Mouse (Mus musculus): ENCODE measurements at regions not wholly inside any gene's neighbourhood (a gene's known extent, or its start where the extent isn't known, plus 50 kb on each side); places are given as distances from the start of the nearest gene placed in this dataset.

DNA sequence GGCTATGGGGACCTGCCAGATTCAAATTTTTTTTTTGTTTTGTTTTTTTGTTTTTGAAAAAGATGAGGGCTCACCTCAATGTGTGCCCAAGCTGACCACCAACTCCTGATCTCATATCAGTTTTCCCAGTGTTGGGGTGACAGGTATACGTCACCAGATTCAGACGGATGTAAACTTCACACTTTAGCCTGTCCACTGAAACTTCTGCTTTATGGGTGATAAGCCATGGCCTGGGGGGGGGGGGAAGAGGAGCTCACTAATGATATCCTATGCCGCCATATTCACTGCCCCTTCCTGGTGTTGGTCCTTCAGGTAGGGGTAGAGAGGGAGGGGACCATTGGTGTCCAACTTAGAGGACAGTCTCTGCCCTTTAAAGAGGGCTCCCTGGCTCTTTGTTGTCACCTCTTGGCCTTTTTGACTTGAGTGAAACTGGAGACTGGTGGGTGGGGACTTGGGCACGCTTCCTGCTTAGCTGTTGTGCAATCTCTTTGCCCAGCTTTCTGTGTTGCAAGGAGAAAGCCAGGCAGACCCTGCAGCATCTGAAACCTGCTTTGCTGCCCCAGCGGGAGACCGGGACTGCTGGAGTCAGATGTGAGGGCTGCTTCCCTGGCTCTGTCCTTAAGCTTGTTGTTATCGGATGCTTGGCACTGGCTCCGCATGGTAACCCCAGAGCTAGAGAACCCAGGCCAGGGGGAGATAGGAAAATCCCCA is 125.8 kb downstream of the Irx5 start:
- Histone ChIP-seq H3K27me3 (ENCODE audit: control insufficient read depth, insufficient read depth, low read length, poor library complexity, severe bottlenecking) (no peaks in the 10 kb centered on the region), H3K27ac (ENCODE audit: insufficient read depth, low read length) (no peak overlapping the region), H3K9me3 (replicated peaks; ENCODE audit: control insufficient read depth, insufficient read depth, low read length, poor library complexity, severe bottlenecking) (no peaks in the 10 kb centered on the region), H3K4me1 (ENCODE audit: control insufficient read depth, insufficient read depth, low read length) (no peaks in the 10 kb centered on the region), H3K36me3 (ENCODE audit: control insufficient read depth, insufficient read depth, low read length, poor library complexity, severe bottlenecking) (no peaks in the 10 kb centered on the region), H3K4me3 (ENCODE audit: low read depth, low read length) (no peak overlapping the region), H3K9ac (ENCODE audit: low read depth, poor library complexity, severe bottlenecking) (no peak overlapping the region)
- no peak for TF ChIP-seq POLR2A (IDR thresholded peaks at IDR 0.05; ENCODE audit: insufficient read depth, low read length)
- TF ChIP-seq EP300 (IDR thresholded peaks at IDR 0.05; ENCODE audit: insufficient read depth, low read depth, low read length), result no peak
- TF ChIP-seq CTCF (IDR thresholded peaks at IDR 0.05; ENCODE audit: low read depth, low read length), result no peak

DNA sequence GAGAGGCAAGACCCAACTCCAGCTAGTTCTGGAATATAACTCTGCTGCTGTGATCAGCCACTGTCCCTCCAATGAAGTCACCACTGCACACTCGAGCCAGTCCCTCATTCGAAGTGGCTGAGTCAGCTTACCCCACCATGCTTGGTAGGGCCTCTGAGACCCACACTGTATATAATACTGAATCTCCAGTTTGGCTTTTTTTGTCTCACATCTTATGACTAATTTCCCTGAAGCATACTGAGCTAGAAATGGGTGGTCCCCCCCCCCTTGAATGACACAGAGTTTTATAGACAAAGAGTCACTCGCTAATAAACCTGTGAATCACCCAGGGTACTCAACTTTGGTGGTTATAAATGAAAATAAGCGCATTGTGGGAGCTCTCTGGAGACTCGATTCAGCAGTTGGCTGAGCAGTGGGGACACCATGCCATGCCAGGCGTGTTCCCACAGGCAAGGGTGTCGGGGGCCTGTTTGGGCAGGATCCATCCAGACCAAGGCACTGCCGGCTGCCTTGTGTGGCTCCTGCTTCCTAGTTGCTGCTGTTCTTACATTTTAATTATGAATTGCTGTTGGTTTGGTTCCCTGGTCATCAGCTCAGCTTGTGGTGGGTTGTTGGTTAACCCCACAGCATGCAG is 131.2 kb downstream of the Irx5 start:
- TF ChIP-seq EP300 (IDR thresholded peaks at IDR 0.05; ENCODE audit: insufficient read depth, low read depth, low read length) (no peak), CTCF (IDR thresholded peaks at IDR 0.05; ENCODE audit: low read depth, low read length) (no peak), POLR2A (IDR thresholded peaks at IDR 0.05; ENCODE audit: insufficient read depth, low read length) (no peak)
- Histone ChIP-seq H3K4me1 (ENCODE audit: control insufficient read depth, insufficient read depth, low read length) (no peaks in the 10 kb centered on the region), H3K27ac (ENCODE audit: insufficient read depth, low read length) (no peak overlapping the region), H3K9ac (ENCODE audit: low read depth, poor library complexity, severe bottlenecking) (no peak overlapping the region), H3K27me3 (ENCODE audit: control insufficient read depth, insufficient read depth, low read length, poor library complexity, severe bottlenecking) (no peaks in the 10 kb centered on the region), H3K4me3 (ENCODE audit: low read depth, low read length) (no peak overlapping the region), H3K9me3 (replicated peaks; ENCODE audit: control insufficient read depth, insufficient read depth, low read length, poor library complexity, severe bottlenecking) (no peaks in the 10 kb centered on the region), H3K36me3 (ENCODE audit: control insufficient read depth, insufficient read depth, low read length, poor library complexity, severe bottlenecking) (no peaks in the 10 kb centered on the region)

DNA sequence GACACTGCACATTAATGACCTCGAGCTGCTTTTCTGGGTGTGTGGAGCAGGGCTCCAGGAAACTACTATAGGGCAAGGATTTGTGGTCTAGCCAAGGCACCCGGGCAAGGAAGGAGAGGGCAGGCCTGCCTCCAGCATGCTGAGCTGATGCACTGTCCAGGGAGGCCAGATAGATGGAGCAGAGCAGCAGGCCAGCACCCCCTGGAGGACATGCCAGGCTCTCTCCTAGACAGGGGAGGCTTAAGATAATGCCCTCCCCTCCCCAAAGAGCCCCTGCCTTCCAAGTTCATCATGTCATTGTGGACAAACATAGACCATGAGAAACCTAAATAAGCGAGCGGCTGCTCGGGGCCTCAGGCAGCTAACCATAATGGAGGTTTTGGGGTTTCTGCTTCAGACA is 134.1 kb downstream of the Irx5 start:
- no peaks in the 10 kb centered on the region for H3K27me3 ChIP-seq (ENCODE audit: control insufficient read depth, insufficient read depth, low read length, poor library complexity, severe bottlenecking)
- no peak overlapping the region for H3K4me3 ChIP-seq (ENCODE audit: low read depth, low read length)
- no peaks in the 10 kb centered on the region for H3K9me3 ChIP-seq (replicated peaks; ENCODE audit: control insufficient read depth, insufficient read depth, low read length, poor library complexity, severe bottlenecking)
- TF ChIP-seq CTCF (IDR thresholded peaks at IDR 0.05; ENCODE audit: low read depth, low read length), result no peak
- TF ChIP-seq POLR2A (IDR thresholded peaks at IDR 0.05; ENCODE audit: insufficient read depth, low read length), result no peak
- no peaks in the 10 kb centered on the region for H3K4me1 ChIP-seq (ENCODE audit: control insufficient read depth, insufficient read depth, low read length)
- H3K36me3 ChIP-seq (ENCODE audit: control insufficient read depth, insufficient read depth, low read length, poor library complexity, severe bottlenecking), result no peaks in the 10 kb centered on the region
- no peak overlapping the region for H3K9ac ChIP-seq (ENCODE audit: low read depth, poor library complexity, severe bottlenecking)
- no peak overlapping the region for H3K27ac ChIP-seq (ENCODE audit: insufficient read depth, low read length)

DNA sequence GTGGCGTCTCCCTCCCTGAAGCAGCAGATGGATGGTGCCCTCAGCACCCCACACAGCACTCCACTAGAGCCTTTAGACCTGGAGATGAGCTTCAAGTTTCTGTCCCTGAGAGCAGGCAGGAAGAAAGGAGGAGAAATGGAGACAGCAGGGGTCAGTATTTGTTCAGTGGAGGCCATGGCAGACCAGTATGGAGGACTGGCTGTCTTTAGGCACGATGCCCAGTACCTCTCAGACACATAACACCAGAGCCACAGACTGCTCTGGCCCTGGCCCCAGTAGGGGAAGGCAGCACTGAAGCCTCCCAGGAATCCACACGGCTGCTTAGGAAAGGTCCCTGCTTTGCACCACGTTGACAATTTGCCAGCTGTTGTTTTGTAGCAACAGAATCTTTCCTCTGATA is 136.0 kb downstream of the Irx5 start:
- Histone ChIP-seq H3K27me3 (ENCODE audit: control insufficient read depth, insufficient read depth, low read length, poor library complexity, severe bottlenecking) (no peaks in the 10 kb centered on the region), H3K4me1 (ENCODE audit: control insufficient read depth, insufficient read depth, low read length) (no peaks in the 10 kb centered on the region), H3K9ac (ENCODE audit: low read depth, poor library complexity, severe bottlenecking) (no peak overlapping the region), H3K36me3 (ENCODE audit: control insufficient read depth, insufficient read depth, low read length, poor library complexity, severe bottlenecking) (no peaks in the 10 kb centered on the region), H3K9me3 (replicated peaks; ENCODE audit: control insufficient read depth, insufficient read depth, low read length, poor library complexity, severe bottlenecking) (no peaks in the 10 kb centered on the region), H3K27ac (ENCODE audit: insufficient read depth, low read length) (no peak overlapping the region), H3K4me3 (ENCODE audit: low read depth, low read length) (no peak overlapping the region)
- TF ChIP-seq EP300 (IDR thresholded peaks at IDR 0.05; ENCODE audit: insufficient read depth, low read depth, low read length) (no peak), POLR2A (IDR thresholded peaks at IDR 0.05; ENCODE audit: insufficient read depth, low read length) (no peak), CTCF (IDR thresholded peaks at IDR 0.05; ENCODE audit: low read depth, low read length) (no peak)

DNA sequence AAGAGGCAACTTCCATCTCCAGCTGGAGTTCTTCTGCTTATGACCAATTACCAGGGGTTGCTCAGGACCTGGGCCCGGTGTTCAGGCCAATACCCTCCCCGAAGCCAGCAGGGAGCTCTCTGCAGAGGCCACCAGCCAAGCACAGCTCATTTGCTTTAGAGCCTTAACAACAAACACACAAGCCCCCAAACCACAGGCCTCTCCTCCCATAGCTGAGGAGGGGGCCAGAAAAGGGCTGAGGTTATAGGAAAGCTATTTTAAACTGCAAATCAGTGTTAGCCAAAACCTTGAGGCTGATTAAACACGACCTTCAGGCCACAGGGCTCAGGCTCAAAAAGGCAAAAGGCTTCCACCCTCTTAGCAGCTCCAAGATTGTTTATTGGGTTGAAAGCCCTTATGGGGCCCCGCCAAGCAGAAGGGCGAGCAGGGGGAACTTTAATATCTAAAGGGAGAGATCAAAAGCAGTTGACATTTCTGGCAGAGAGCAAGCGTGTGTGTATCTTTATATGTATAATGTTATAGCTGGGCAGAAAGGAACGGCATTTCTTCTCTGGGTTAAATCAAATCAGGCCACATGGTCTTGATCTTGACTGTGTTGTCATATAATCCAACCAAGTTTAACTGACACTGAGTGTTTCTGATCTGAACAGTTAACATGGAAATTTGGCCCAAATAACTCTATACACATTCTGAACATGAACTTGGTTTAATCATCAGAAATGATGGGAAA is 148.3 kb downstream of the Irx5 start:
- no peaks in the 10 kb centered on the region for H3K4me1 ChIP-seq (ENCODE audit: control insufficient read depth, insufficient read depth, low read length)
- no peak overlapping the region for H3K4me3 ChIP-seq (ENCODE audit: low read depth, low read length)
- H3K27me3 ChIP-seq (ENCODE audit: control insufficient read depth, insufficient read depth, low read length, poor library complexity, severe bottlenecking), result no peaks in the 10 kb centered on the region
- no peaks in the 10 kb centered on the region for H3K36me3 ChIP-seq (ENCODE audit: control insufficient read depth, insufficient read depth, low read length, poor library complexity, severe bottlenecking)
- H3K9ac ChIP-seq (ENCODE audit: low read depth, poor library complexity, severe bottlenecking), result no peak overlapping the region
- H3K27ac ChIP-seq (ENCODE audit: insufficient read depth, low read length), result no peak overlapping the region
- no peak for TF ChIP-seq CTCF (IDR thresholded peaks at IDR 0.05; ENCODE audit: low read depth, low read length)
- TF ChIP-seq EP300 (IDR thresholded peaks at IDR 0.05; ENCODE audit: insufficient read depth, low read depth, low read length), result no peak
- no peak for TF ChIP-seq POLR2A (IDR thresholded peaks at IDR 0.05; ENCODE audit: insufficient read depth, low read length)
- H3K9me3 ChIP-seq (replicated peaks; ENCODE audit: control insufficient read depth, insufficient read depth, low read length, poor library complexity, severe bottlenecking), result no peaks in the 10 kb centered on the region

DNA sequence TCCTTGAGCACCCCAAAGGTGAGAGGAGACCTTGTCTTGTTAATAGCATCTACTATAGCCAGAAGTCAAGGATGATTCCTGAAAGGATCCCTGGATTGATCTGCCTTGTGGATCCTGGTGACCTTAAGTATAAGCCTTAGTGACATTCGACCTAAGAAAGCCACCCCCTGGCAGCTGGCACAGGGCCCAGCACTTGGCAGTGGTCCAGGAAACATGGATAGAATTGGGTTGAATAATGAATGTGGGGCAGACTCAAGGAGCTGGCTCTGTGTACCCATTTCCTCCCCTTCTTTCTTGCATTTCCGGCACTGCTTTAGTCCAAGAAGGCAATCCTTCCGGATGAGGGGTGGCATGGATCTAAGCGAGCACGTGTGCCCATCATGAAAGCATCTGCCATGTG is 149.0 kb downstream of the Irx5 start:
- Histone ChIP-seq H3K36me3 (ENCODE audit: control insufficient read depth, insufficient read depth, low read length, poor library complexity, severe bottlenecking) (no peaks in the 10 kb centered on the region), H3K4me3 (ENCODE audit: low read depth, low read length) (no peak overlapping the region), H3K9me3 (replicated peaks; ENCODE audit: control insufficient read depth, insufficient read depth, low read length, poor library complexity, severe bottlenecking) (no peaks in the 10 kb centered on the region), H3K27me3 (ENCODE audit: control insufficient read depth, insufficient read depth, low read length, poor library complexity, severe bottlenecking) (no peaks in the 10 kb centered on the region), H3K27ac (ENCODE audit: insufficient read depth, low read length) (no peak overlapping the region), H3K9ac (ENCODE audit: low read depth, poor library complexity, severe bottlenecking) (no peak overlapping the region), H3K4me1 (ENCODE audit: control insufficient read depth, insufficient read depth, low read length) (no peaks in the 10 kb centered on the region)
- TF ChIP-seq CTCF (IDR thresholded peaks at IDR 0.05; ENCODE audit: low read depth, low read length) (no peak), POLR2A (IDR thresholded peaks at IDR 0.05; ENCODE audit: insufficient read depth, low read length) (no peak), EP300 (IDR thresholded peaks at IDR 0.05; ENCODE audit: insufficient read depth, low read depth, low read length) (no peak)
